Mouse (Mus musculus): ENCODE results near the gene Olfr697.
"Not testable (repeated sequence)": the region's sequence is repeated elsewhere in the genome, so short reads cannot be mapped to it uniquely, and the experiment has no call there.

The Olfr697 gene

GRCm38 (mm10) chr7:106742343-106742742 is at the start of gene Olfr697:
TSS of gene Olfr697 (minus strand) at chr7:106742443.
- DNase-seq (ENCODE audit: low spot score) = no peak

GRCm38 (mm10) chr7:106788330-106788729 is 46.1 kb upstream of the Olfr697 start:
- DNase-seq (ENCODE audit: low spot score) = no peak

- DNase-seq (ENCODE audit: low spot score) = not testable (repeated sequence)
These were observed 18.8 kb upstream of the Olfr697 start for GRCm38 (mm10) chr7:106761008-106761407.

- no peak for DNase-seq (ENCODE audit: low spot score)
These were observed 16.6 kb upstream of the Olfr697 start for GRCm38 (mm10) chr7:106758800-106759199.

GRCm38 (mm10) chr7:106755297-106755696 is 13.1 kb upstream of the Olfr697 start, which contains the start of gene Olfr698:
TSS of gene Olfr698 (minus strand) at chr7:106755397.
- no peak for DNase-seq (ENCODE audit: low spot score)

GRCm38 (mm10) chr7:106745811-106746210 is 3.6 kb upstream of the Olfr697 start:
- no peak for DNase-seq (ENCODE audit: low spot score)

GRCm38 (mm10) chr7:106737028-106737427 is 5.2 kb downstream of the Olfr697 start:
- no peak for DNase-seq (ENCODE audit: low spot score)

- no peak for DNase-seq (ENCODE audit: low spot score)
These were observed 8.5 kb downstream of the Olfr697 start for GRCm38 (mm10) chr7:106733717-106734116.

- DNase-seq (ENCODE audit: low spot score) = not testable (repeated sequence)
These were observed 16.6 kb downstream of the Olfr697 start for GRCm38 (mm10) chr7:106725654-106726053.

- DNase-seq (ENCODE audit: low spot score) = no peak
These were observed 25.9 kb downstream of the Olfr697 start, which contains the start of gene Olfr695 for GRCm38 (mm10) chr7:106716296-106716695. TSS of gene Olfr695 (minus strand) at chr7:106716396.

- no peak for DNase-seq (ENCODE audit: low spot score)
These were observed 30.8 kb downstream of the Olfr697 start for GRCm38 (mm10) chr7:106711463-106711862.

- not testable (repeated sequence) for DNase-seq (ENCODE audit: low spot score)
These were observed 34.5 kb downstream of the Olfr697 start for GRCm38 (mm10) chr7:106707705-106708104.

- no peak for DNase-seq (ENCODE audit: low spot score)
These were observed 45.4 kb downstream of the Olfr697 start for GRCm38 (mm10) chr7:106696891-106697290.

- no peak for DNase-seq (ENCODE audit: low spot score)
These were observed 49.3 kb downstream of the Olfr697 start for GRCm38 (mm10) chr7:106692976-106693375.

GRCm38 (mm10) chr7:106691714-106692113 is 50.5 kb downstream of the Olfr697 start, which contains the start of gene Olfr694:
TSS of gene Olfr694 (minus strand) at chr7:106691814.
- DNase-seq (ENCODE audit: low spot score) = no peak
